Mouse (Mus musculus): Measurements from ENCODE around the gene Sipa1l2. TPM values are rescaled to one million over a fixed set of nuclear protein-coding genes. Genes with fewer than 3 reads are reported as not detected.
A peak's percentile ranks its signal among the peaks of the same experiment; 100 is the strongest.
"Not testable (repeated sequence)": the region's sequence is repeated elsewhere in the genome, so short reads cannot be mapped to it uniquely, and the experiment has no call there.

Gene Sipa1l2
- total RNA-seq, 4 experiments from 2014 or later = 41.6 to 49.5 (median 44.5) TPM

DNA sequence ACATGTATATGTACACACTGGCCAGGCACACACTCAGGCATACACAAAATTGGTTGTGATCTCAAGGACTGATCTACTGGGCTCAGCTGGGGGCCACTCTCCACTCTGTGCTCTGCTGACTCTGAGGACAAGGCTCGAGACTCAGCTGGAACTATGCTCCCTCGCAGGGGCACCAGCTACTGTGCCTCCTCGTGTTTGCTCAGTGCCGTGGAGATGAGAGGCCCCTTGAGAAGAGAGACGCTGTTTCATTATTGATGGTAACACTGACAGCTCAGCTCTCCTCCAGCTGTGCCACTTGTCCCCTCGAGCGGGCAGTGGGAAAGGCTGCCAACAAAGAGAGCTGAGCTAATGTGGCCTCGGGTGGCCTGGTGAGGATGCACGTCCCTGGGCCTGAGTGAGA lies 161.9 kb downstream of the Sipa1l2 start:
- no peak for DNase-seq (ENCODE audit: low spot score)

DNA sequence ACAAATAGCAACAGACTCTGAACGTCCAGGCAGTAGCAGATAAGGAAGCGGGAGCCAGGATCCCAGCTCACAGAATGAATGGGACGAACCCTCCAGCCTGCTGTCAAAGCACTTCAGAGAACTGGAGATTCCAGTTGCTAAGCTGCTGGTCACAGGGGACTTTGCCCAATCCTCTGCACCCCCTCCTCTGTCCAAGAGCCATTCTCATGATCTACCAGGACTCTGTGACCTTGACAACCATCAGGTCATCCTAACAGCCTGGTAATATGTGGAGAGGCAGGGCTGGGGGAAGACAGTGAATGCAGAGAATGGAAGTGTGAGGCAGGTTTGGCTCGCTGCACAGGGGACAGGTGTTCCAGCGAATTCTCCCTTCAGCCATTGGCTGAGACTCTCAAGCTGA lies 163.2 kb downstream of the Sipa1l2 start:
- DNase-seq (ENCODE audit: low spot score) = no peak

DNA sequence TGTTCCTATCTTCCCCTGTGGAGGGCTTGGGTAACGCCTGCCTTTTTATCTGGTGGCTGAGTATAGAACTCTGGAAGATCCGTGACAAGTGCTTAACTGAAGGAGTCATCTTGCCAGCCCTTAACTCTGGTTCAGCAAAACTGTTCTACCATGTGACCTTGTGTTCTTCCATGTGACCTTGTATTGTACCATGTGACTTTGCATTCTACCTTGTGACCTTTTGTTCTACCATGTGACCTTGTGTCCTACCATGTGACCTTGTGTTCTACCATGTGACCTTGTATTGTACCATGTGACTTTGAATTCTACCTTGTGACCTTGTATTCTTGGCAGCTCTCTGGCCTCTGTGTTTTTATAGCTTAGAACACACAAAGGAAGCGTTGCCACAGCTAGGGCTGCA lies 168.3 kb downstream of the Sipa1l2 start:
- no peak for DNase-seq (ENCODE audit: low spot score)

DNA sequence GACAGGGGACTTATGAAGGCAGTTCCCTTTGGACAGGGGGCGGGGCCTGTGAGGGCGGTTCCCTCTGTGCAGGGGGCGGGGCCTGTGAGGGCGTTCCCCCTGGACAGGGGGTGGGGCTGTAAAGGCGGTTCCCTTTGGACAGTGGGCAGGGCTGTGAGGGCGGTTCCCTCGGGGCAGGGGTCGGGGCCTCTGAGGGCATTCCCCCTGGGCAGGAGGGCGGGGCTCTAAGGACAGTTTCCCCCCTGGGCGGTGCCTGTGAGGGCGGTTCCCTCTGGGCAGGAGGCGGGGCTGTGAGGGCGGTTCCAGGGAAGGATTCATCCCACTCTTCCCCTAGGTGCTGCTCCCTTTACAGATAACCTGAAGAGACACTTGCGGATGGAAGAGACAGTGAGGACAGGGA lies 171.6 kb downstream of the Sipa1l2 start:
- no peak for DNase-seq (ENCODE audit: low spot score)

DNA sequence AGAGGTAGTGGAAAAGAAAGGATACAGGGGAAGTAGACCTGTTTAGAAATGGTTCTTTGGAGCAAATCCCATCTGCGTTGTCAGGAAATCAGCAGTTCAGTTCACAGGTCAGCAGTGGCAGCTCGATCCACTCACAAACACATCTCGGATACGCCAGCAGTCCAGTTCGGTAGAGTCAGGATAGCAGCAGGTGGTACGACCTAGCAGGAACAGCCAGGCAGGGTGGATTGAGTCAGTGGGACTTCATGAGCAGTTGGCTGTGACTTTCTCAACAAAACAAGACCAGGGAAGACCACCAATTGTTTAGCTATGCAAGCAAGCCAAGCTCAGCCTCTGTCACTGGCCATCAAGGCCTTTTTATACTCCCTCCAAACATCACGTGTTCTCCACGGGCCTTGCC lies 173.9 kb downstream of the Sipa1l2 start:
- DNase-seq (ENCODE audit: low spot score) = not testable (repeated sequence)

DNA sequence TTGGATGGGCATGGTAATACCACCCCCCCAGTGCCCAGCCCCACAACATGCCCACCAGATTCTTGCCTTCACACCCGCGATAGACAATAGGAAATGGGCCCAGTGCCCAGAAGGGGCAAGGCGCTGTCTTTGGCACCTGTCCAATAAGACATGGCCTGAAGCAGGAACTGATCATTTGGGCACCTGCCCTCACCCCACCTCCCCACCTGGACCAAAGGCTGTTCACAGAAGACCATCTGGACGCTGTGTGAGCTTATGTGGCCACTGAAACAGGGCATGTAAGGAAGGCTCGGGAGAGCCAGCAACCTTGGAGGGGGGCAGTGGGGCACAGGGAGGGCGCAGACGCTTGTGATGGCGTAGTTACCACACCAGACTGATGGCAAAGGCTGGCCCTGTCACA lies 174.6 kb downstream of the Sipa1l2 start:
- DNase-seq (ENCODE audit: low spot score) = no peak

DNA sequence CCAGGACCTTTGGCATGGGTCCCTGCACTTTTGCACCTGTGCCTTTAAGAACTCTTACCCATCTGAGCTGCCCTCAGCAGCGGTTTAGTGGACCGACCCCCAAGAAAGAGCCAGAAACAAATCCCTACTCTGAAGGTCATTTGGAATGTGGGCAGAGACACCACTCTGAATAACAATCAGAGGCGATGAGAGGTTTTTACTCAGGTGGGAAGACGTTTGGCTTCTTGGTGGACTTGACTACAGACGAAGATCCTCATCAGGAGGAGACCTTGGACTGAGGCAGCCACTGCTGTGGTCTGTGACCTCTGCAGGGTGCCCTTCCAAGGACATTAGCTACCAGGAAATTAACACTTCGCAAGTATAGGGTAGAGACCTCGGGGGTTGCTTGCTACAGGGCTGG lies 177.9 kb downstream of the Sipa1l2 start:
- no peak for DNase-seq (ENCODE audit: low spot score)

DNA sequence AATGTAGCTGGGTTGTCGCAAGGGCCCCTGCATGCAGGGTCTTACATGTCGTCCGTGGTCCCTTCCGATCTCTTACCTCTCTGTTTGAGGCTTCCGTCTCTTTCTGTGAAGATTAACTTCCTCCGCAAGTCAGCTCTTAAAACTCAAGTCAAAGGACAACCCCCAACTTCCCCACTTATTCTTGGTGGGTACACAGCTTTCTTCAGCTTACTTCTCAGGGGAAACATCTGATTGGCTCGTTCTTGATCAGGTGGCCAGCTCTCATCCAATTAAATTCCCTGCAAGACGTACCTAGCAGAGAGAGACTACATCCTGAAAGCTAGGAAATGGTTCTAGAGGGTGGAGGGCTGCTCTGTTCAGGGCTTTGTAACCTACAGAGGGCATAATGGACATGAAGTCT lies 178.3 kb downstream of the Sipa1l2 start:
- DNase-seq (ENCODE audit: low spot score) = no peak

DNA sequence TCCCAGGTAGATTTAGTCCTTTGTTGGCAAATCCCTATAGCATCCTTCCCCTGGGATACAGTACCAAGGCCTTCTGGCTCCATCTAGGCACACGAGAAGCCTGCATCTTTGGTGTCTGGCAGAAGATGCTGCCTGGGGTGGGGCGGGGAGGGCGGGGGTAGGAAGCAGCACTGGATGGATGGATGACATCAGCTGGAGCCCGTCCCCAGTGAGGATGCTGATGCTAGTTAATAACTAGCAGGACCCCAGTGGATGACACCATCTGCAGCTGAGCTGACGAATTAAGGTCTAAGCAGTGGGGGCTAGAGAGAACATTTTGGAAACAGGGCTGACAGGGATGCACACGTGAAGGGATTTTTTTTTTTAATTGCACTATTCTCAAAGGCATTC lies 179.1 kb downstream of the Sipa1l2 start:
- no peak for DNase-seq (ENCODE audit: low spot score)

DNA sequence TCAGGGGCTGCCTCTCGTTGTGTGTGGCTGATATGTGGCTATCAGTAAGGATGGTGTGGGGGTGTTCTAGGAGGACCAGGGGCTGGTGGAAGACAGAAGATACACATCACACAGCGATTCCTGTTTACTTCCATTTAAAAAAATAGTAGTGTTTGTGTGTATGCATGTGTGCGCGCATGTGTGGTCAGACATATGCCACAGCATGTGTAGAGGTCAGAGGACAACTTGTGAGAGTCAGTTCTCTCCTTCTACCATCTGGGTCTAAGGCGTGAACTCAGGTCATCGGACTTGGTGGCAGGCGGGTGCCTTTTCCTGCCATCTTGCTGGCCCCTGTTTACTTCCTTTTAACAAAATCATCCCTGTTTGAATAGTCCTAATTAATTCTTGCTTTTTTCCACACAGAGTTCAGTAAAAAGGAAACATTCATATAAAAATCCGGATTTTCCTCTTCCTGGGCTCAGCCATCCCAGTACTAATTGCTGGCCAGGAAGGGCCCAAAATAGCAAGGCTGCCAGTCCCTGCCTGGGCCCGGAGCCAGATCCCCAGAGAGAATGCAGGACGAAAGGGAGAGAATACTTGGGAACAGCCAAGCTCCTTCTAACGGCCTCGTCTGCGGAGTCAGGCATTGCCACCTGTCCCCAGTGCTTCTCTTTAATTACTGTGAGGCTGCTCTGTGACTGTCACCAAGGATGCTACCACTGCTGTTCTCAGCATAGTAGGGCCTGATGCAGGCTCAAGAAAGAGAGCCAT lies 179.7 kb downstream of the Sipa1l2 start:
- DNase-seq (ENCODE audit: low spot score) = peak; percentile 64

DNA sequence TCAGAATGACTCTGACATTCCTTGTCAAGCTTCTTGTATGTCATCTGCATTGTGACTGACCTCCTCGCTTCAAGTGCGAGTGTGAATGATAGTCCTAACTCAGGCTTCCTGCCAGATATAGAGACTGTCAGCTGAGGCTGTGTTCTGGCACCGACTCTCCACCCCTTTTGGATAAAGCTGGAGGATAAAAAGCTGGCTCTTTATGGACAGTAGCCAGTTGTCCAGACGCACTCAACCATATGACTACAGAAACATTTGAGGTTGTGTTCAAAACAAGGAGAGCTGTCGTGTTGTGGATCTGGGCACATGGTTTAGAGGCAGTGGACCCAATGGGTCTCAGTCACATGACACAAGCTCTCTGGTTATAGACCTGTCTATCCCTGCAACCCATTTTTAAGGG lies 180.3 kb downstream of the Sipa1l2 start:
- peak; percentile 71 for DNase-seq (ENCODE audit: low spot score)

DNA sequence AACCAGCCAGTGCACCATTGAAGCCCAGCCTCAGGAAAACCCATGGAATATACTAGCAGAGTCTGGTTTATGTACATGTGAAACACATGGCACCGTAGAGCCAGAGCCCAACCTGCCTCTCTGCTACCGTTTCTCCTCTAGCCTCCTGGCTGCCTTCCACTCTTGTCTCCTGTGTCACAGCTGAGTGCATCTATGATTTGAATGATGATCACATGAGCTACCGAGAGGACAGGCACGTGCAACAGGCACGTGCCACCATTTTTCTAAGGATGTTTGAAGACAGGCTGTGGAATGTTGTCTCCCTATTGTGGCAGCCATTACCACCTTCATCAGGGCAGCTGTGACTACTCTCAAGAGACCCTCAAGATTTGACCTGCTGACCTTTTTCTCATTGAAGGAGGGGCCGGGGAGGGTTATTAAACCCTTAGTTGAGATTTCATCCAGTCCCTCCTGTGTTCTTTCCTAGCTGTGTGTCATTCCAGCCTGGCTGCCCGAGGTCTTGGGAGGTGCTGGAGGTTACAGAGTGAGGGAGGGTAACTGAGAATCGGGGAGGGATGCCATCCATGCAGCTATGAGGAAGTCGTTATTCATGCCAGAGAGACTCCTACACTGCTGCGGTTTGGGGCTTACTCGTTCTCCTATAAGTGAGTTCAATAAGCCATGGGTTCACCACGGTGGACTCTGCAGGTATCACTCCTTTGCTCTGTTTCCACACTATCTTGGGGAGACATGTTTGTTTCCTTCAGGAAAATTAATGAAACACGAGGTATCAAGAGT lies 181.0 kb downstream of the Sipa1l2 start:
- no peak for DNase-seq (ENCODE audit: low spot score)

DNA sequence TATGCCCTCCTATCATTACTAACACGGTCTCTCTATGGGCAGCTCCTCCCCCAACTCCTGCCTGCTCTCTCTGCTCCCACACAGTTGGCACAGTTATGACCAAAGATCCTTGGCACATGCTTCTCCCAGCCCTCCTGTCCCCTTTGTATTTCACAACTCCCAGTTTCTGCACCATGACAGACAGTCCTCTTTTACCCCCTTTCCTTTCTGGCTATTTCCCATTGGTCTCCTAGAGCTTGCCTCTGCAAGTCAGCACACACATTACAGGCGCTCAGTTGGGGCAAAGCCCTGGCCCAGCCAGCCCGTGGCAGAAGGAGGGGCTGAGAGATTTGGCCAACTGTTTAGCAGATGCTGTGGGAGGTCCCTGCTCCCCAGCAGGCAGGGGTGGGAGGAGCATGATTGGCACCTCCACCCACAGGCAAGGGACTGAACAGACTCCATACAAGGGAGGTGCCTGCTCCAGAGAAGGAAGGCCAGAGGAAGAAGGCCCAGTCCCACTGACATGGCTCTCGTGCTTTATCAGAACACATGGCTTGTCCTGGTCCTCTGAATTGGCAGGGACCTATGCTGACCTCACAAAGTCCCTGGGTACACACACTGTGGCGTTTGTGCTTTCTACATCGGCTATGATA lies 184.0 kb downstream of the Sipa1l2 start:
- DNase-seq (ENCODE audit: low spot score) = peak; percentile 77

DNA sequence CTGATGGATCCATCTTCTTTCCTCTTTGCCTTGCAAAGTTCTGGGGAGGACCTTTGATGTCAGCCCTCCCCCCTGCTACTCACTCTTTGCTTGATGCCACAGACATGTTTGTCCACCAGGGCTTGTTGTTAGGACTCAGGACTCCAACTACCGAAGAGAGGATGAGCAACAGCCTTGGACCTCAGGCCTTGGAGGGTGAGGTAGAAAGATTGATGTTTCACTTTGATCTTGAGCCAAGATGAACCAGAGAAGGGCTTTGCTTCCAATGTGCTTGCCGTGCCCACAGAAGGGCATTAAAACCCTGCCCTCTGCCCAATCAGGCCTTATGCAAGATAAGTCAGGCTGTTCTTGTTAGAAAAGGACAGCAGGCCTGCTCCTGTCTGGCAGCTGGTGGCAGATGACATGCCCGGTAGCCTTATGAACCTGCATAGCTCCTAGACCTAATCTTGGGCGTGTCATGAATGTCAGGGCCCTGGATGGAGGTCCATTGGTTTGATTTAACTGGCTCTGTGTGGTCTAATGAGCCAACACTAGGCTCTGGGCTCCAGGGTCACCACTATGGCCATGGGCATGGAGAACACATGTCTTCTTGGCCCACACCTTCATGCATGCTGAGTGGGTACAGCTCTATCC lies 184.9 kb downstream of the Sipa1l2 start:
- DNase-seq (ENCODE audit: low spot score) = no peak

DNA sequence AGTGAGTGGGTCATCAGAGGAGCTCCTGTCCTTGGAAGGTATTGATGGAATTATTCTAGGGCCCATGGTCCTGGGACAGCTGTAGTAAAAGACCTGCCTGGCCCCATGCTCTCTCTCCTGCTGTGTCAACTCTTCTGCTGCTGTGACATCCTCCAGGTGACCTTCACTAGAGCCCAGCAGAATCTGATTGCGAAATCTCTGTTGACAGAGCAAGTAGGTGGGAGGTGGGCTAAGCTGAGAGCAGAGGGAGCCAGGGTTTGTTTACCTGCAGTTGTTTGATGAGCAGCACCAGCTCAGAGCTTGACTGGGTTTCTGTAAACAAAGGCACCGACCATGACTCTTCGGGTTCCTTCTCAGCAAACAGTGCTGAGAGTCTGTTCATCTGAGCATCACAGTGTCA lies 187.9 kb downstream of the Sipa1l2 start:
- no peak for DNase-seq (ENCODE audit: low spot score)

DNA sequence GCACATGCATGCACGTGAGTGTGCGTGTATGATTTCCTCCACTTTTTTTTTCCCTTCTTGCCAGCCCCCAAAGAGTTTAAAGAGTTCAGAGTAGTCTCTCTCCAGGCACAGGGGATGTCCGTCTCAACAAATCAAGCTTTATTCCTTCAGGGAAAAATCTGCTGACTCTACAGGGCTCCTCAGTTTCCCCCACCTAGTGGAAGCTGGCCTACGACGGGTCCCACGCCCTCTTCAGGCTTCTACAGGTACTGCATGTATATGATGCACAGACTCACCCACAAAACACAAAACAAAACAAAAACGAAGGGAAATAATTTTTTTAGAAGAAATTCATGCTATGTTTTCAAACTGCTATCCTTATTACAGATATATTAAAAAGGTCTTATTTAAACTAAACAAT lies 189.7 kb downstream of the Sipa1l2 start:
- no peak for DNase-seq (ENCODE audit: low spot score)

DNA sequence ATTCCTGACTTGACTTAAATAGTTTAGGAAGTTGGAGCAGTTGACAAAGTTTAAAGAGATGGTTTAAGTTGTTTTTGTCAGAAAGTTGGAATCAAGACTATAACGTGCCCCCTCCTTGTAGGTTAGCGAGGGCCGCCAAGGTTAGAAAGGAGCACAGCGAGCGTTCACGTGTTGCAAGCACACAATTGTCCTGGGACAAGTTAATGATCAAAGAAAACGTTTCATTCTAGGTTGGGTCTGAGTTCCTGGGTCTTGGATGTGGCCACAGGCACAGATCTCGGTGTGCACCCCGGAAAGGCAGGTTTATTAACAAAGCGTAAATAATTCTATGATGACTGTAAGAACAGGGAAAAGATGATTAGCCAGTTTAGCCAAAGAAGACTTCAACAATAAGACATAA lies 190.5 kb downstream of the Sipa1l2 start:
- DNase-seq (ENCODE audit: low spot score) = no peak

DNA sequence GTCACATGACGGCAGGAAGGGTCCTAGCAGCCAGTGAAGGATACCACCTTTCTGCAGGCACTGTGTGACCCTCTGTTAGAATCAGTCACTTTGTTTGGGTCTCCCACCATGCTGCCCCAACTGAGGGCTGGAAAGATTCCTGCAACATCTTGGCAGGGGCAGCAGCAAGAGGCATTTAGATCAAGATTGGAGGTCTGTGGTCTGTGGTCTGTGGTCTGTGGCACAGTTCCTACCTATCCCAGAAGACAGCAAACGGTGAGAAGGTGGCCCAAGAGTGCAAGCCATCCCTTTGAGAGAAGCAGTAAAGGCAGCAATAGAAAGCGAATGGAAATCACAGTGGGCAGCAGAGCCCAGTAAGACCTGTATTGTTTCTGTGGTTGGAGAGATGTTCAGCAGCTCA lies 191.9 kb downstream of the Sipa1l2 start:
- no peak for DNase-seq (ENCODE audit: low spot score)

DNA sequence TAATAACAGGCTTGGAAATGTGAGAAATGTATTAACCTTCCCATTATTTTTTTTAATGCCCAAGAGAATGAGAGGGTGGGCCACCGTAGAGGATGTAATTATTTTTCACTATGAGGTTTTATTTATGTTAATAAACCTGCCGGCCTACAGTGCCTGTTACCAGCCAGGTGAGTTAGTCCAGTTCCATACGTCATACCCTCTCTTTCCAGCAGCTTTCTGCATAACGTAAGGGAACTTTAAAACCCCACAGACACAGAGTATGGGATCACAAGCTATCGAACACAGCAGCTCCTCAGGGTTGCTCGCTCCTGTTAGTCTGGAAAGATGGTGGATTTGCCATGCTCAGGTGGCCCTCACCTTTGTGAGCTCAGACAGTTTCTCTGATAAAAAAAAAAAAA lies 193.2 kb downstream of the Sipa1l2 start:
- no peak for DNase-seq (ENCODE audit: low spot score)

DNA sequence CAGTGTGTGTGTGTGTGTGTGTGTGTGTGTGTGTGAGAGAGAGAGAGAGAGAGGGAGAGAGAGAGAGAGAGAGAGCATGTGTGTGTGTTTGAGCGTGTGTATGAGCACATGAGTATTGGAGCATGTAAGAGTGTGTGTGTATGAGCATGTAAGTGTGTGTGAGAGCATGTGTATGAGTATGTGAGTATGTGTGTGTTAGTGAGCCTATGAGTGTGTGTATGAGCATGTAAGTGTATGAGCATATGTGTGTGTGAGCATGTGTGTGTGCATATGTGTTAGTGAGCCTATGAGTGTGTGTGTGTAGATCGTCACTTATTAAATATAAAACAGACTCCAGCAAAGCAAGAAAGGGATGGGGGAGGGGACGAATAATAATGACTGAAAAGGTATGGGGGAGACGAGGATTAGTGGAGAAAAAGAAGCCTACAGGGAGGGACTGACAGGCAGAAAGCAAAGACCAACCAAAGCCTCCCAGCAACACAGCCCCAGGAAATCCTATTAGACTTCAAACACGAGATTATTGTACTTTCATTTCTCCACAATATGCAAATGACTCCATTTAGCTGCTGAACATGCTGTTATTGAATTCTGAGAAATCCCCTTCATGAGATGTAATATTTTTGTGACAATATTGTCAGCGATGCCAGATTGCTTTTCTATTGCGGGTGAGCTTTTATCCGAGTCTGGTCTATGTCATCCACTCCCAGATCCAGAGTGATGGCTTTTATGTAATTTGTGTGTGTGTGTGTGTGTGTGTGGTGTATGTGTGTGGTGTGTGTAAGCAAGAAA lies 193.8 kb downstream of the Sipa1l2 start:
- no peak for DNase-seq (ENCODE audit: low spot score)

DNA sequence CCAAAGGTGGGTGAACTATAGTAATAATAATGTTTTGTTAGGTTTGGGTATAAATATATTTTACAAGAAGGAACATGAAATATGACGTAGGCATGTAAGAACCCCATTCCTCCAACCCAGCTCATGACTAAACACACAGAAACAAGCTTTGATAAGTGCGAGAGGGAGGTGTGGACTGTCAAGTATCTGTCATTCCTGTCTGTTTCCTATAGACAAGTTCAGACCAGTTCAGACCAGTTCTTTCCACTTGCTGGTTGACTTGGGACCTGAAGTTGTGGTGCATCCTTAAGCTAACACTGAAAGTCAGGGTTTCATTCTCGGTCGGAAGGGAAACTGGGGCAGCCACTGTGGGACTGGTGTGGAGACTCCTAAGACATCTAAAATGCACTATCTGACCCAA lies 197.0 kb downstream of the Sipa1l2 start:
- no peak for DNase-seq (ENCODE audit: low spot score)
